Mouse (Mus musculus): ENCODE measurements around the gene Atp8b5. TPM values are rescaled to one million over a fixed set of nuclear protein-coding genes. Genes with fewer than 3 reads are reported as not detected.

The Atp8b5 gene
- polyA plus RNA-seq, 1 experiment from 2014 or later, result 0.16 TPM

- WGBS, result 2% methylated on average over 28 of the region's 28 CpGs
- Histone ChIP-seq H3K36me3 (replicated peaks) (no peaks in the 10 kb centered on the region), H3K27ac (replicated peaks) (peak overlapping the region; percentile 82), H3K27me3 (replicated peaks; ENCODE audit: low read depth, poor library complexity, severe bottlenecking) (no peaks in the 10 kb centered on the region), H3K9me3 (no peaks in the 10 kb centered on the region), H3K4me1 (peaks cover 36% of the 10 kb centered on the region), H3K4me3 (peak overlapping the region; percentile 58)
- DNase-seq (ENCODE audit: low spot score), result peak; percentile 91
These were observed 139.4 kb downstream of the Atp8b5 start for GRCm38 (mm10) chr4:43406162-43406971.

GRCm38 (mm10) chr4:43407071-43407920 lies 140.3 kb downstream of the Atp8b5 start:
- Histone ChIP-seq H3K9me3 (no peaks in the 10 kb centered on the region), H3K27ac (replicated peaks) (peak overlapping the region; percentile 82), H3K27me3 (replicated peaks; ENCODE audit: low read depth, poor library complexity, severe bottlenecking) (no peaks in the 10 kb centered on the region), H3K36me3 (replicated peaks) (no peaks in the 10 kb centered on the region), H3K4me3 (peak overlapping the region; percentile 58), H3K4me1 (peaks cover 27% of the 10 kb centered on the region)
- 67% methylated on average over 12 of the region's 12 CpGs for WGBS
- no peak for DNase-seq (ENCODE audit: low spot score)

GRCm38 (mm10) chr4:43414761-43415160 lies 147.8 kb downstream of the Atp8b5 start:
- Histone ChIP-seq H3K36me3 (replicated peaks) (peaks cover 35% of the 10 kb centered on the region), H3K27ac (replicated peaks) (no peak overlapping the region), H3K27me3 (replicated peaks; ENCODE audit: low read depth, poor library complexity, severe bottlenecking) (no peaks in the 10 kb centered on the region), H3K4me1 (peaks cover 12% of the 10 kb centered on the region), H3K9me3 (no peaks in the 10 kb centered on the region), H3K4me3 (no peak overlapping the region)
- WGBS, result 93% methylated on average over 14 of the region's 14 CpGs
- DNase-seq (ENCODE audit: low spot score), result no peak

GRCm38 (mm10) chr4:43415221-43416070 lies 148.5 kb downstream of the Atp8b5 start:
- no peak overlapping the region for H3K27ac ChIP-seq (replicated peaks)
- WGBS, result 93% methylated on average over 29 of the region's 29 CpGs
- no peak overlapping the region for H3K4me3 ChIP-seq
- no peak for DNase-seq (ENCODE audit: low spot score)
- peaks cover 12% of the 10 kb centered on the region for H3K4me1 ChIP-seq
- H3K36me3 ChIP-seq (replicated peaks), result peaks cover 35% of the 10 kb centered on the region
- no peaks in the 10 kb centered on the region for H3K9me3 ChIP-seq
- no peaks in the 10 kb centered on the region for H3K27me3 ChIP-seq (replicated peaks; ENCODE audit: low read depth, poor library complexity, severe bottlenecking)

- 96% methylated on average over 22 of the region's 22 CpGs for WGBS
- H3K4me1 ChIP-seq, result peaks cover 12% of the 10 kb centered on the region
- H3K36me3 ChIP-seq (replicated peaks), result peaks cover 36% of the 10 kb centered on the region
- no peaks in the 10 kb centered on the region for H3K9me3 ChIP-seq
- no peak for DNase-seq (ENCODE audit: low spot score)
- H3K27ac ChIP-seq (replicated peaks), result no peak overlapping the region; the same call in 1 of the 2 replicates
- no peak overlapping the region for H3K4me3 ChIP-seq
- H3K27me3 ChIP-seq (replicated peaks; ENCODE audit: low read depth, poor library complexity, severe bottlenecking), result peaks cover under 1% of the 10 kb centered on the region; the same call in 1 of the 2 replicates
These were observed 149.1 kb downstream of the Atp8b5 start for GRCm38 (mm10) chr4:43416071-43416490.

GRCm38 (mm10) chr4:43417269-43418062 lies 150.5 kb downstream of the Atp8b5 start:
- Histone ChIP-seq H3K4me3 (no peak overlapping the region), H3K4me1 (peaks cover 12% of the 10 kb centered on the region), H3K27me3 (replicated peaks; ENCODE audit: low read depth, poor library complexity, severe bottlenecking) (peaks cover 13% of the 10 kb centered on the region), H3K9me3 (no peaks in the 10 kb centered on the region), H3K36me3 (replicated peaks) (peaks cover 50% of the 10 kb centered on the region), H3K27ac (replicated peaks) (no peak overlapping the region)
- WGBS, result 81% methylated on average over 16 of the region's 16 CpGs
- DNase-seq (ENCODE audit: low spot score), result no peak

- peaks cover 11% of the 10 kb centered on the region for H3K4me1 ChIP-seq
- H3K27me3 ChIP-seq (replicated peaks; ENCODE audit: low read depth, poor library complexity, severe bottlenecking), result peaks cover 23% of the 10 kb centered on the region
- no peak overlapping the region for H3K4me3 ChIP-seq
- no peak for DNase-seq (ENCODE audit: low spot score)
- H3K27ac ChIP-seq (replicated peaks), result no peak overlapping the region
- no peaks in the 10 kb centered on the region for H3K9me3 ChIP-seq
- peaks cover 59% of the 10 kb centered on the region for H3K36me3 ChIP-seq (replicated peaks)
- 82% methylated on average over 4 of the region's 4 CpGs for WGBS
These were observed 151.5 kb downstream of the Atp8b5 start for GRCm38 (mm10) chr4:43418450-43418849.

- no peak for DNase-seq (ENCODE audit: low spot score)
- Histone ChIP-seq H3K4me3 (no peak overlapping the region), H3K4me1 (peaks cover 9% of the 10 kb centered on the region), H3K36me3 (replicated peaks) (peaks cover 66% of the 10 kb centered on the region), H3K27ac (replicated peaks) (no peak overlapping the region), H3K9me3 (no peaks in the 10 kb centered on the region), H3K27me3 (replicated peaks; ENCODE audit: low read depth, poor library complexity, severe bottlenecking) (peaks cover 30% of the 10 kb centered on the region)
- 56% methylated on average over 15 of the region's 15 CpGs for WGBS
These were observed 152.2 kb downstream of the Atp8b5 start for GRCm38 (mm10) chr4:43418973-43419656.

- no peak overlapping the region for H3K4me3 ChIP-seq
- peaks cover 67% of the 10 kb centered on the region for H3K36me3 ChIP-seq (replicated peaks)
- DNase-seq (ENCODE audit: low spot score), result no peak
- no peak overlapping the region for H3K27ac ChIP-seq (replicated peaks)
- peaks cover 37% of the 10 kb centered on the region for H3K27me3 ChIP-seq (replicated peaks; ENCODE audit: low read depth, poor library complexity, severe bottlenecking)
- no peaks in the 10 kb centered on the region for H3K9me3 ChIP-seq
- 72% methylated on average over 9 of the region's 9 CpGs for WGBS
- peaks cover 9% of the 10 kb centered on the region for H3K4me1 ChIP-seq
These were observed 152.9 kb downstream of the Atp8b5 start for GRCm38 (mm10) chr4:43419801-43420281.

- WGBS, result 7% methylated on average over 6 of the region's 6 CpGs
These were observed 153.3 kb downstream of the Atp8b5 start for GRCm38 (mm10) chr4:43420305-43420704.

More at GRCm38 (mm10) chr4:43420305-43420704, 153.3 kb downstream of the Atp8b5 start:
- no peak overlapping the region for H3K27ac ChIP-seq (replicated peaks)
- peaks cover 13% of the 10 kb centered on the region for H3K4me1 ChIP-seq
- DNase-seq (ENCODE audit: low spot score), result peak; percentile 77
- H3K9me3 ChIP-seq, result no peaks in the 10 kb centered on the region
- peaks cover 42% of the 10 kb centered on the region for H3K27me3 ChIP-seq (replicated peaks; ENCODE audit: low read depth, poor library complexity, severe bottlenecking)
- peaks cover 67% of the 10 kb centered on the region for H3K36me3 ChIP-seq (replicated peaks)
- no peak overlapping the region for H3K4me3 ChIP-seq

Measured in embryonic facial prominence, embryonic 10.5 days (tissue).